Mouse (Mus musculus) intestine, postnatal 0 days (tissue): ENCODE data around the gene Ppp1r10. TPM values are rescaled to one million over a fixed set of nuclear protein-coding genes. Genes with fewer than 3 reads are reported as not detected.
"Not testable (repeated sequence)": the region's sequence is repeated elsewhere in the genome, so short reads cannot be mapped to it uniquely, and the experiment has no call there.

Experiments
- ATAC-seq: fragments of 200-750 bp; cut with Nextera tagmentation; 2 replicates; pipeline ENCODE4 v1.8.0; 2017; ENCODE audit warnings: mild to moderate bottlenecking, moderate TSS enrichment, moderate library complexity
- H3K27ac ChIP-seq: fragments of 300-500 bp; sonication (generic); 2 replicates; pipeline ENCODE4 v1.5.1; 2014; ENCODE audit warnings: mild to moderate bottlenecking, low read depth, low read length, moderate library complexity
- H3K27me3 ChIP-seq: fragments of 300-500 bp; sonication (generic); replicated peaks from 2 replicates; pipeline ENCODE4 v1.6.1; 2014; ENCODE audit warnings: low read length, mixed read lengths; ENCODE audit not compliant: control insufficient read depth, insufficient read depth
- H3K36me3 ChIP-seq: fragments of 300-500 bp; sonication (generic); 2 replicates; pipeline ENCODE4 v1.6.1; 2014; ENCODE audit warnings: mild to moderate bottlenecking, moderate library complexity; ENCODE audit not compliant: control insufficient read depth, insufficient read depth
- H3K4me1 ChIP-seq: fragments of 300-500 bp; sonication (generic); replicated peaks from 2 replicates; pipeline ENCODE4 v1.6.1; 2014; ENCODE audit warnings: antibody characterized with exemption, low read length, mixed read lengths; ENCODE audit not compliant: control insufficient read depth, insufficient read depth
- H3K4me2 ChIP-seq: fragments of 300-500 bp; sonication (generic); replicated peaks from 2 replicates; pipeline ENCODE4 v1.6.1; 2014; ENCODE audit warnings: low read depth, mild to moderate bottlenecking, moderate library complexity
- H3K4me3 ChIP-seq: fragments of 300-500 bp; sonication (generic); 2 replicates; pipeline ENCODE4 v1.5.1; 2014; ENCODE audit warnings: low read depth, low read length
- H3K9ac ChIP-seq: fragments of 300-500 bp; sonication (generic); 2 replicates; pipeline ENCODE4 v1.6.1; 2014; ENCODE audit warnings: mild to moderate bottlenecking, low read depth, low read length
- H3K9me3 ChIP-seq: fragments of 300-500 bp; sonication (generic); 2 replicates; pipeline ENCODE4 v1.6.1; 2016; ENCODE audit warnings: mixed run types; ENCODE audit not compliant: control insufficient read depth
- CTCF ChIP-seq: sonication (generic); IDR thresholded peaks from 2 replicates; pipeline ENCODE4 v1.5.1; 2016; ENCODE audit warnings: low read depth, mild to moderate bottlenecking, control low read depth, antibody characterized with exemption, moderate library complexity
- WGBS: fragments of 180-500 bp; shearing (Covaris S2); extraction: QIAGEN DNeasy Blood & Tissue Kit; methylation state at CpG from one replicate; pipeline ENCODE4 v1.1.7; 2014; 5-methylcytosine and 5-hydroxymethylcytosine counted together
- polyA plus RNA-seq: library from polyadenylated mRNA; unstranded; fragments of >200 nt; fragmentation: Nextera tagmentation; extraction: Ambion mirVana; gene quantifications from 2 replicates; pipeline ENCODE4 v1.2.1, GENCODE M21; 2015

The Ppp1r10 gene
- polyA plus RNA-seq, 1 experiment from 2014 or later = 14.3 TPM

GRCm38 (mm10) chr17:35939108-35939507, 22.9 kb downstream of the Ppp1r10 start:
- H3K27ac ChIP-seq = no peak overlapping the region
- H3K9me3 ChIP-seq = no peaks in the 10 kb centered on the region
- no peaks in the 10 kb centered on the region for H3K36me3 ChIP-seq
- ATAC-seq = no peak
- H3K4me3 ChIP-seq = no peak overlapping the region
- no peaks in the 10 kb centered on the region for H3K4me1 ChIP-seq
- H3K4me2 ChIP-seq = no peak overlapping the region
- TF ChIP-seq CTCF = no peak
- 52% methylated on average over 2 of the region's 2 CpGs for WGBS
- no peak overlapping the region for H3K9ac ChIP-seq
- no peaks in the 10 kb centered on the region for H3K27me3 ChIP-seq

DNA sequence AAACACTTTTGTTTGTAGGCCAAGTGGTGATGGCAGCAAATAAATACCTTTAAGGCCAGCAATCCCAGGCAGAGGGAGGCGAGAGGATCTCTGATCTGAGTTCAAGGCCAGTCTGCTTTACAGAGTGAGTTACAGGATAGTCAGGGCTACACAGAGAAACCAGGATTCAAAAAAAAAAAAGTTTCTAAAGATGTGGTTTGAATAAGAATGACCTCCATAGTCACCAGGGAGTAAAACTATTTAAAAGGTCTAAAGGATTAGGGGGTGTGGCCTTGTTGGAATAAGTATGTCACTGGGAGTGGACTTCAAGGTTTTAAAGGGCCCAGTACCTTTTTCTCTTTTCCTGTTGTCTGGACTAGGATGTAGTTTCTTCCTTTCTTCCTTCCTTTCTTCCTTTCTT, 23.7 kb downstream of the Ppp1r10 start:
- Histone ChIP-seq H3K9ac (no peak overlapping the region), H3K4me2 (no peak overlapping the region), H3K9me3 (no peaks in the 10 kb centered on the region), H3K27ac (no peak overlapping the region), H3K4me3 (no peak overlapping the region), H3K36me3 (no peaks in the 10 kb centered on the region), H3K4me1 (no peaks in the 10 kb centered on the region), H3K27me3 (no peaks in the 10 kb centered on the region)
- 46% methylated on average over 1 of the region's 1 CpGs for WGBS
- ATAC-seq = no peak
- TF ChIP-seq CTCF = no peak

- H3K9me3 ChIP-seq, H3K4me1 ChIP-seq, H3K27me3 ChIP-seq, H3K36me3 ChIP-seq, H3K27ac ChIP-seq, H3K4me3 ChIP-seq, H3K4me2 ChIP-seq, H3K9ac ChIP-seq, ATAC-seq: not testable (repeated sequence)
Measured at GRCm38 (mm10) chr17:35950946-35951345, 34.7 kb downstream of the Ppp1r10 start.

DNA sequence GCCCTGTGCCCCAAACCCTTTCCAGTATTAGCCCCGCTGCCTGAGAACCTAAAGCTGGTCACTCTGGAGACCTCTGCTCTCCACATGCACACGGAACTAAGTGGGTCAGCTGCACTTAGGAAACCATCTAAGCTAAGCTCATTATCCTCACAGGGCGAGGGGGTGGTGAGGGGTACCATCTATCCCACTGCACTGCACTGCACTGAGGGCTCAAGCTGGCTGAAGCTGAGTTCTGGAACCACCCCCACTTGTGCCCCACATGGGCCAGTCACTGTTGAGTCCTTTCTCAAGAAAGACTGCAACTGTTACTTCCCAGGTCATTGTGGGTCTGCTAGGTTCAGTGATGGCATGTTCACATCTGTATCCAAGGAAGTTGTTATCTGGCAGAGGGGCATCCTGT, 36.3 kb downstream of the Ppp1r10 start:
- not testable (repeated sequence) for H3K27ac ChIP-seq, H3K9me3 ChIP-seq, ATAC-seq, H3K4me2 ChIP-seq, H3K27me3 ChIP-seq, H3K9ac ChIP-seq, H3K4me3 ChIP-seq, H3K4me1 ChIP-seq
- H3K36me3 ChIP-seq = peaks cover 23% of the 10 kb centered on the region
- WGBS = 68% methylated on average over 2 of the region's 3 CpGs

- 76% methylated on average over 8 of the region's 8 CpGs for WGBS
- no peak overlapping the region for H3K9ac ChIP-seq
- H3K36me3 ChIP-seq = peaks cover 44% of the 10 kb centered on the region
- no peak overlapping the region for H3K4me3 ChIP-seq
- H3K27ac ChIP-seq = no peak overlapping the region
- no peaks in the 10 kb centered on the region for H3K9me3 ChIP-seq
- H3K4me1 ChIP-seq = no peaks in the 10 kb centered on the region
- H3K4me2 ChIP-seq = no peak overlapping the region
- no peak for ATAC-seq
- no peaks in the 10 kb centered on the region for H3K27me3 ChIP-seq
- no peak for TF ChIP-seq CTCF
Measured at GRCm38 (mm10) chr17:35954665-35955064, 38.4 kb downstream of the Ppp1r10 start.

DNA sequence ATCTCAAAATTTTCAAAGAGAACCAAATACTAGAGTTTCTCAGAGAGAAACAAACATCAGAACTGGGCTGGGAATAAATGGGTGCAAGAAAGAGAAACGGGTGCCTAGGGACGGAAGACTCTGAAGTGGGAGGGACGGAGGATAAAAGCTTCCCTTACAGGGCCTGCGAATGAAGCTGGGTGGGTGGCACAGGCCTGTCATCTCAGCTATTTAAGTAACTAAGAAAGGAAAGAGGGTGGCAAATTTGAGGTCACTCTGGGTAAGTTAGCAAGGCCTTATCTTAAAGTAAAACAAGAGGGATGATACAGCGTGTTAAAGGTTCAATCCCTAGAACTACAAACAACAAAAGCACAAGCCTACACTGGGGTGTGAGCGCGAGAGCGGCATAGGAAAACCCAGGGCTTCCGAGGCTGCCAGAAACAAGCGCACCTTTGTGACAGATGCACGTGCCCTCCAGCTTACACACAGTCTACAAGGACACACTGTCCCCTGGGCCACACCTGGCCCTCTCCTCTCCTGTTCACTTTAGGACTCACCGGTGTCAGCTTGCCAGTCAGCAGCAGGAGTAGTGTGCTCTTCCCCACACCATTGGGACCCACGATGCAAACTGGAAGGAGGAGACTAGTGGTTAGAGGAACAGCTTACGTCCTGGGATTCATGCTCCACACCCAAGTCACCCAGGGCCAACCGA, 42.4 kb downstream of the Ppp1r10 start:
- WGBS = 95% methylated on average over 15 of the region's 15 CpGs
- no peaks in the 10 kb centered on the region for H3K4me1 ChIP-seq
- H3K36me3 ChIP-seq = peaks cover 84% of the 10 kb centered on the region
- no peak for TF ChIP-seq CTCF
- H3K27ac ChIP-seq = no peak overlapping the region
- H3K4me3 ChIP-seq = no peak overlapping the region
- no peak overlapping the region for H3K4me2 ChIP-seq
- no peak overlapping the region for H3K9ac ChIP-seq
- no peaks in the 10 kb centered on the region for H3K9me3 ChIP-seq
- H3K27me3 ChIP-seq = no peaks in the 10 kb centered on the region
- ATAC-seq = no peak

DNA sequence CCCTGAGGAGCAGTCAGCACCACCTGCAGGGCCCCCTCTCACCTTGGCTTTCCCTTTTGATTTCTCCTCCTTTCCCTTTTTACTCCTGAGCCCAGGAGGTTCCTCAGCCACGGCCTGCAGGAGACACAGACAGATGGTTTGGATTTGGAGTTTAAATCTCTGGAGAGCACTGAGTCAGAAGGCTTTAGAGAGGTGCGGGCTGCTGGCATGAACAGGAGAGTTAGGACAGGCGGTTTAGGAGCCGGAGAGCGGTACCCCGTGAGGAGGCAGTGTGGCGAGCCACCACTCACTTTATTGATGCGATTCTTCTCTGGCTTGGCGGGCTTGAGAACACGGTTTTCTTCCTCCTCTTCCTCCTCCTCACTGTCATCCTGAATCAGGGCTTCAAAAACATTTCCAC, 47.0 kb downstream of the Ppp1r10 start:
- WGBS = 91% methylated on average over 10 of the region's 10 CpGs

More for the DNA sequence above, 47.0 kb downstream of the Ppp1r10 start:
- Histone ChIP-seq H3K9ac (no peak overlapping the region), H3K9me3 (no peaks in the 10 kb centered on the region), H3K27me3 (no peaks in the 10 kb centered on the region), H3K4me2 (no peak overlapping the region), H3K4me1 (no peaks in the 10 kb centered on the region), H3K36me3 (peaks cover 74% of the 10 kb centered on the region), H3K4me3 (no peak overlapping the region), H3K27ac (no peak overlapping the region)
- ATAC-seq = no peak
- TF ChIP-seq CTCF = no peak
